Mouse (Mus musculus) natural killer cell, adult 2 months (primary cell): ENCODE measurements around the gene Btnl9.
"Not testable (repeated sequence)": the region's sequence is repeated elsewhere in the genome, so short reads cannot be mapped to it uniquely, and the experiment has no call there.

ENCODE experiments used
- DNase-seq, 2 experiments: peaks; one replicate each; pipeline ENCODE4 v3.0.0; 2022; ENCODE audit warnings: low spot score in 2 of 2

Btnl9 gene

DNA sequence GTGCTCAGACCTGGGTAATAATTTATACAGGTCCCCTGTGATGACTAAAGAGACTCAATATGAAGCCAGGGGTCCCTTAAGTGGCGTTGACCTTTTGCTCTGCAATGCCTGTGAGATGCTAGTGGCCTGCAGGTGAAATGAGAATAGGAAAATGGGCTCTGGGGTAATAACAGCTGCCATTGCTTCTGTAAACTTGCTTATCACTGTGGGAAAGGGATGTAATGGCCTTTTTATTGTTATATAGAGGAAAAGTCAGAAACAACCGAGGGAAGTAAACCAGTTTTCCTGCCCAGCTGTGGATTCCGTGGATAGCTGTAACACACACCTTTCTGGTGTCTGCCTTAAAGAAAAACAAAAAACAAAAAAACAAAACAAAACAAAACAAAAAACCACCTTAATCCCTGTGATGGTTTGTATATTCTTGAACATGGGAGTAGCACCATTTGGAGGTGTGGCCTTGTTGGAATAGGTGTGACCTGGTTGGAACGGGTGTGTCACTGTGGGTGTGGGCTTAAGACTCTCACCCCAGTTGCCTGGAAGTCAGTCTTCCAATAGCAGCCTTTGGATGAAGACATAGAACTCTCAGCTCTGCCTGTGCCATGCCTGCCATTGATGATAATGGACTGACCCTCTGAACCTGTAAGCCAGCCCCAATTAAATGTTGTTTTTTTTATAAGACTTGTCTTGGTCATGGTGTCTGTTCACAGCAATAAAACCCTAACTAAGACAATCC is 10.7 kb downstream of the Btnl9 start:
- DNase-seq = not testable (repeated sequence)

- DNase-seq = peak; percentile 12 to 35
Observed at GRCm38 (mm10) chr11:49175345-49175744, 11.6 kb downstream of the Btnl9 start.

DNA sequence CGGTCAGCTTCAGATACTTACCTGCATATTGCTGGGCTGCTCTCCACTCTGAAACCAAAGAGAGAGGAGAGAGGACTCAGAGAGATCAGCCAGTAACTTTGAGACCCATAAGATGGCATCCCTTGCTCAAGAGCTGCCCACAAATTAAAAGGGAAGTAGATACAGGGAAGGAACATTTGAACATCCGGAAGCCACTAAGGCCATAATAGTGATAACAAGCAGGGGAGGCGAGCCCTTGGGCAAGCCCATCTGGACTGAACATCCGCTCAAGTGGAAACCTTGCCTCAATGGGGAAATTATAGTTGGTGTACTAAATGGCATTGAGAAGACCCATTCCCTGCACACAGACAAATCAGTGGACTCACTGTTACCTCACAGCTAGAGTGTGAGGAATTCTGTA is 16.4 kb downstream of the Btnl9 start:
- peak in 1 of 2 experiments; percentile 12 for DNase-seq

GRCm38 (mm10) chr11:49168839-49169611 is 17.9 kb downstream of the Btnl9 start:
- no peak for DNase-seq

DNA sequence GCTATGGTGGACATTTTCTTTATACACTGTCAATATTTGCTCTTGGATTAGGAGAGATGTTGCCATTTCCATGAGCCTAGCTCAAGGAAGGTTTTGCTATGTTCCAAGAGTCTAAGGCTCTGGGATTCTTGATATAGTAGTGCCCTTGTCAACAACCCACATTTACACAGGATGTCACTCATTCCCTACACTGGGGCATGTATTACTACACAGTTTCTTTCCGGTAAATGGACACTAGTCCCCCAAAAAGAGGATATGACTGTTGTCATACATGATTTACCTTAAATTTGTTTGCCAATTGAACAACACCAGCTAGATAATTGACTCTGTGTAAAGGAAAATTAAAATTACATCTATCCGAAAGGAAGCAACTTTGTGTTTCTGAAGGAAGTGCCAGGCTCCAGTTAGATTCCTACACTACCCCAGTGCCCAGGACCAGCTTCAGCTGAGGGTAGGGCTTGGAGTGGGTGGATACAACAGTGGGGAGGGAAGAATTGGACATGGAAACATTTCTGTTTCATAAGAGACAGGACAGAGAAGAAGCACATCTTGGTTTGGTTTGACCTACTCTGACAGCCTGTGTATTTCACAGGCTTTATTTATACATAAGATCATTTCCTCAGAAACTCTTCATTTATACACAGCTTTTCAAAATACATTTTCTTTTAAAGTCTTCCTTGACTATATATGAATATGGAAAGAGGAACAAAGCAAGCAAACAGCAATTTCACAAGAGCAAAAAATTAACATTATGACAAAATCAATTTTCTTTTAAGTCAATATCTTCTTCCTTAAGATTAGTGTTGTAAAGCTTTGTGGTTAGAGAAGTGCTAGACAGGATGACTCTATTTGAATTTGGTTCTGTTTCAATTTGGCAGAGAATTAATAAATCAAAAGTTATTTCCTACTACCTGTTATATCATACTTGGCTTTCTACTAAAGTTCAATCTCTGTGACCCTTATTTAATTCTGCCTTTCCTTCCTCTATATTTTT is 29.8 kb downstream of the Btnl9 start:
- no peak for DNase-seq

- no peak for DNase-seq
Observed at GRCm38 (mm10) chr11:49154077-49154476, 32.9 kb downstream of the Btnl9 start, which contains the start of gene Olfr1394. Gene Olfr1394, plus strand, starts transcription at chr11:49154377.

DNA sequence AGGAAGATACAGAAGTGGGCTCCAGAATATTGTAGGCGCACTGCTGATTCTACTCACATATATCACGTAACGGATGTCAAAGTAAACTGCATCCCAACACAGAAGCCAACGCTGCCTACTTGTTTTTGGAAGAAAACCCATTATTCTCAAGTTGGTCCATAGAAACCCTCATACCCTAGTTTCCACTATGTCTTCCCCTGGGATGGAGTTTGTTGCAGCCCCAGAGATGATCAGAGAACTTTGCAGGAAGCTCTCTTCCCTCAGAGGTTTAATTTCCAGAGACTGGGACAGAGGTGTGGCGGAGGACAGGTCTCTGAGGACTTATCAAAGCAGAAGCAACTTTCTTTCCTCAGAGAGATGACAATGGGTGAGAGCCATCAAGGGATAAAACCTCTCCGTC is 45.0 kb downstream of the Btnl9 start, which contains the start of gene Olfr1395:
TSS of gene Olfr1395 (plus strand) at position 301 of the 400 bp plus-strand sequence.
- DNase-seq = no peak

- no peak for DNase-seq
Observed at GRCm38 (mm10) chr11:49124169-49124568, 62.8 kb downstream of the Btnl9 start.

DNA sequence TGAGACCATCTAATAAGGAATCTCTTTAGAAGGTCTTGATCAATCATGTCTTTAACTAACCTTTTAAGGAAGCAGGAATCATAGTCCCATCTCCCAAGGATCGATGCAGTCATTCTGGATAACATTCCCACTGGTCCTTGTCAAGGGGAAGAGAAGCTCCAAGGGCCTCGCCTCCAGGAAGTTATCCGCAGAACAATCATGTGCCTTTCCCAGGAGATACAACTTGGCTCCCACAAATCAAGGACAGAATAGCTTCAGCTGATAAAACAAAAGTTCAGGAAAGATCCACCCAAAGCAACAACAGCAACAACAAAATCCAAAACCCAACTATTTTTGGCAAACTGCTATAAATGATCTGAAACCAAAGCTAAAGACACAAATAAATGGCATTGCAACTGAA is 67.3 kb downstream of the Btnl9 start:
- DNase-seq = no peak
